Mouse (Mus musculus) stomach, embryonic 15.5 days (tissue): Measurements from ENCODE around the gene Tor2a. TPM values are rescaled to one million over a fixed set of nuclear protein-coding genes. Genes with fewer than 3 reads are reported as not detected.
A peak's percentile ranks its signal among the peaks of the same experiment; 100 is the strongest.

ENCODE experiments used
- ATAC-seq: fragments of 200-750 bp; cut with Nextera tagmentation; 2 replicates; pipeline ENCODE4 v1.8.0; 2017; ENCODE audit warnings: low read depth, moderate number of reproducible peaks, moderate TSS enrichment; ENCODE audit not compliant: insufficient read depth, low FRiP score
- H3K27ac ChIP-seq: fragments of 300-500 bp; sonication (generic); 2 replicates; pipeline ENCODE4 v1.5.1; 2015; ENCODE audit warnings: mild to moderate bottlenecking, inconsistent platforms
- H3K27me3 ChIP-seq: fragments of 300-500 bp; sonication (generic); replicated peaks from 2 replicates; pipeline ENCODE4 v1.6.1; 2015; ENCODE audit warnings: inconsistent platforms
- H3K36me3 ChIP-seq: fragments of 300-500 bp; sonication (generic); 2 replicates; pipeline ENCODE4 v1.6.1; 2015; ENCODE audit warnings: inconsistent platforms
- H3K4me1 ChIP-seq: fragments of 300-500 bp; sonication (generic); 2 replicates; pipeline ENCODE4 v1.6.1; 2015; ENCODE audit warnings: inconsistent platforms
- H3K4me2 ChIP-seq: fragments of 300-500 bp; sonication (generic); 2 replicates; pipeline ENCODE4 v1.6.1; 2015; ENCODE audit warnings: mild to moderate bottlenecking, inconsistent platforms
- H3K4me3 ChIP-seq: fragments of 300-500 bp; sonication (generic); replicated peaks from 2 replicates; pipeline ENCODE4 v1.5.1; 2015; ENCODE audit warnings: inconsistent platforms
- H3K9ac ChIP-seq: fragments of 300-500 bp; sonication (generic); 2 replicates; pipeline ENCODE4 v1.6.1; 2015; ENCODE audit warnings: inconsistent platforms
- H3K9me3 ChIP-seq: fragments of 300-500 bp; sonication (generic); 2 replicates; pipeline ENCODE4 v1.6.1; 2016; ENCODE audit warnings: inconsistent platforms
- WGBS: fragments of 180-500 bp; shearing (Covaris S2); methylation state at CpG from one replicate; pipeline ENCODE4 v1.1.7; 2015; 5-methylcytosine and 5-hydroxymethylcytosine counted together
- polyA plus RNA-seq: library from polyadenylated mRNA; unstranded; fragments of >200 nt; fragmentation: Nextera tagmentation; extraction: Ambion mirVana; gene quantifications from 2 replicates; pipeline ENCODE4 v1.2.1, GENCODE M21; 2015

Gene Tor2a
- polyA plus RNA-seq, 1 experiment from 2014 or later = 63.8 TPM

- WGBS = 74% methylated on average over 7 of the region's 7 CpGs
- Histone ChIP-seq H3K9ac (no peak overlapping the region), H3K9me3 (no peaks in the 10 kb centered on the region), H3K4me3 (no peak overlapping the region), H3K4me2 (0 out of 2 replicates have a peak overlapping the region, but pooled peaks have one; percentile 52), H3K27ac (no peak overlapping the region), H3K36me3 (peaks cover 23% of the 10 kb centered on the region; the same call in 1 of the 2 replicates), H3K4me1 (peaks cover 5% of the 10 kb centered on the region; the same call in 1 of the 2 replicates), H3K27me3 (no peaks in the 10 kb centered on the region)
- no peak for ATAC-seq
These were observed 6.8 kb upstream of the Tor2a start for GRCm38 (mm10) chr2:32750199-32750598.

GRCm38 (mm10) chr2:32750887-32751664, 6.0 kb upstream of the Tor2a start:
- peak; percentile 91 for ATAC-seq
- H3K27ac ChIP-seq = peak overlapping the region; percentile 51; the same call in 1 of the 2 replicates
- H3K27me3 ChIP-seq = no peaks in the 10 kb centered on the region
- H3K4me3 ChIP-seq = peak overlapping the region; percentile 38
- peaks cover 5% of the 10 kb centered on the region; the same call in 1 of the 2 replicates for H3K4me1 ChIP-seq
- peak overlapping the region; percentile 52 for H3K4me2 ChIP-seq
- H3K9ac ChIP-seq = no peak overlapping the region
- no peaks in the 10 kb centered on the region for H3K9me3 ChIP-seq
- WGBS = 30% methylated on average over 31 of the region's 31 CpGs
- peaks cover 19% of the 10 kb centered on the region; the same call in 1 of the 2 replicates for H3K36me3 ChIP-seq

GRCm38 (mm10) chr2:32751665-32752033, 5.4 kb upstream of the Tor2a start:
- ATAC-seq = no peak
- Histone ChIP-seq H3K9me3 (no peaks in the 10 kb centered on the region), H3K27me3 (no peaks in the 10 kb centered on the region), H3K36me3 (0 out of 2 replicates have a peak, but pooled peaks cover 19% of the 10 kb centered on the region), H3K4me1 (peaks cover 5% of the 10 kb centered on the region; the same call in 1 of the 2 replicates), H3K4me2 (peak overlapping the region; percentile 52), H3K4me3 (peak overlapping the region; percentile 38), H3K9ac (0 out of 2 replicates have a peak overlapping the region, but pooled peaks have one; percentile 12), H3K27ac (peak overlapping the region; percentile 51; the same call in 1 of the 2 replicates)
- WGBS = 40% methylated on average over 9 of the region's 10 CpGs

- Histone ChIP-seq H3K36me3 (0 out of 2 replicates have a peak, but pooled peaks cover 16% of the 10 kb centered on the region), H3K27me3 (no peaks in the 10 kb centered on the region), H3K9me3 (no peaks in the 10 kb centered on the region), H3K4me3 (peak overlapping the region; percentile 38), H3K9ac (no peak overlapping the region), H3K4me2 (peak overlapping the region; percentile 52; the same call in 1 of the 2 replicates), H3K4me1 (peaks cover 5% of the 10 kb centered on the region; the same call in 1 of the 2 replicates), H3K27ac (no peak overlapping the region)
- no peak for ATAC-seq
- 72% methylated on average over 10 of the region's 10 CpGs for WGBS
These were observed 4.9 kb upstream of the Tor2a start for GRCm38 (mm10) chr2:32752181-32752580.

GRCm38 (mm10) chr2:32756674-32757055, 369 bp upstream of the Tor2a start:
- no peak overlapping the region for H3K4me3 ChIP-seq
- no peaks in the 10 kb centered on the region for H3K27me3 ChIP-seq
- H3K4me2 ChIP-seq = peak overlapping the region; percentile 30; the same call in 1 of the 2 replicates
- H3K36me3 ChIP-seq = peaks cover 18% of the 10 kb centered on the region
- H3K27ac ChIP-seq = no peak overlapping the region
- 36% methylated on average over 6 of the region's 6 CpGs for WGBS
- H3K4me1 ChIP-seq = no peaks in the 10 kb centered on the region; the same call in 1 of the 2 replicates
- no peak for ATAC-seq
- no peak overlapping the region for H3K9ac ChIP-seq
- H3K9me3 ChIP-seq = no peaks in the 10 kb centered on the region

GRCm38 (mm10) chr2:32758503-32758902, 1.5 kb downstream of the Tor2a start:
- ATAC-seq = no peak
- H3K9me3 ChIP-seq = no peaks in the 10 kb centered on the region
- no peak overlapping the region for H3K4me3 ChIP-seq
- 64% methylated on average over 8 of the region's 8 CpGs for WGBS
- H3K27ac ChIP-seq = no peak overlapping the region
- no peaks in the 10 kb centered on the region for H3K27me3 ChIP-seq
- H3K9ac ChIP-seq = no peak overlapping the region
- no peak overlapping the region for H3K4me2 ChIP-seq
- no peaks in the 10 kb centered on the region; the same call in 1 of the 2 replicates for H3K4me1 ChIP-seq
- H3K36me3 ChIP-seq = peaks cover 11% of the 10 kb centered on the region

- no peak for ATAC-seq
- Histone ChIP-seq H3K4me3 (no peak overlapping the region), H3K36me3 (peaks cover 11% of the 10 kb centered on the region), H3K9ac (no peak overlapping the region), H3K9me3 (no peaks in the 10 kb centered on the region), H3K27ac (no peak overlapping the region), H3K4me2 (no peak overlapping the region), H3K27me3 (no peaks in the 10 kb centered on the region), H3K4me1 (no peaks in the 10 kb centered on the region; the same call in 1 of the 2 replicates)
- WGBS = 89% methylated on average over 2 of the region's 2 CpGs
These were observed 2.0 kb downstream of the Tor2a start for GRCm38 (mm10) chr2:32759001-32759400.

- Histone ChIP-seq H3K27me3 (no peaks in the 10 kb centered on the region), H3K4me2 (no peak overlapping the region), H3K4me3 (no peak overlapping the region), H3K9ac (no peak overlapping the region), H3K4me1 (no peaks in the 10 kb centered on the region; the same call in 1 of the 2 replicates), H3K36me3 (peaks cover 4% of the 10 kb centered on the region), H3K9me3 (no peaks in the 10 kb centered on the region), H3K27ac (no peak overlapping the region)
- WGBS = 87% methylated on average over 14 of the region's 14 CpGs
- no peak for ATAC-seq
These were observed 4.3 kb downstream of the Tor2a start for GRCm38 (mm10) chr2:32761361-32761760.

- Histone ChIP-seq H3K4me1 (no peaks in the 10 kb centered on the region; the same call in 1 of the 2 replicates), H3K27me3 (no peaks in the 10 kb centered on the region), H3K36me3 (peaks cover 4% of the 10 kb centered on the region), H3K27ac (no peak overlapping the region), H3K9me3 (no peaks in the 10 kb centered on the region), H3K4me3 (no peak overlapping the region), H3K9ac (no peak overlapping the region), H3K4me2 (no peak overlapping the region)
- ATAC-seq = no peak
- 82% methylated on average over 4 of the region's 4 CpGs for WGBS
These were observed 4.8 kb downstream of the Tor2a start for GRCm38 (mm10) chr2:32761859-32762258.

- Histone ChIP-seq H3K4me1 (no peaks in the 10 kb centered on the region), H3K9me3 (no peaks in the 10 kb centered on the region), H3K27me3 (no peaks in the 10 kb centered on the region), H3K36me3 (peaks cover 4% of the 10 kb centered on the region), H3K4me2 (no peak overlapping the region), H3K27ac (no peak overlapping the region), H3K4me3 (no peak overlapping the region), H3K9ac (no peak overlapping the region)
- 75% methylated on average over 3 of the region's 3 CpGs for WGBS
- no peak for ATAC-seq
These were observed 6.3 kb downstream of the Tor2a start for GRCm38 (mm10) chr2:32763353-32763752.

- Histone ChIP-seq H3K27me3 (no peaks in the 10 kb centered on the region), H3K4me1 (peaks cover 3% of the 10 kb centered on the region; the same call in 1 of the 2 replicates), H3K4me3 (no peak overlapping the region), H3K36me3 (no peaks in the 10 kb centered on the region), H3K27ac (no peak overlapping the region), H3K9me3 (no peaks in the 10 kb centered on the region), H3K9ac (no peak overlapping the region), H3K4me2 (no peak overlapping the region)
- ATAC-seq = no peak
- WGBS = 76% methylated on average over 12 of the region's 12 CpGs
These were observed 10.2 kb downstream of the Tor2a start for GRCm38 (mm10) chr2:32767241-32767640.

- Histone ChIP-seq H3K4me3 (no peak overlapping the region), H3K9me3 (no peaks in the 10 kb centered on the region), H3K4me1 (peaks cover 3% of the 10 kb centered on the region; the same call in 1 of the 2 replicates), H3K9ac (no peak overlapping the region), H3K27ac (no peak overlapping the region), H3K27me3 (no peaks in the 10 kb centered on the region), H3K36me3 (no peaks in the 10 kb centered on the region), H3K4me2 (no peak overlapping the region)
- WGBS = 46% methylated on average over 19 of the region's 19 CpGs
- ATAC-seq = no peak
These were observed 11.7 kb downstream of the Tor2a start for GRCm38 (mm10) chr2:32768661-32769285.
